Mouse (Mus musculus): Measurements from ENCODE around the gene Rps6kc1. TPM values are rescaled to one million over a fixed set of nuclear protein-coding genes. Genes with fewer than 3 reads are reported as not detected.
A peak's percentile ranks its signal among the peaks of the same experiment; 100 is the strongest.

Rps6kc1 gene
- polyA plus RNA-seq, 1 experiment from 2014 or later = 23.8 TPM

- Histone ChIP-seq H3K27me3 (replicated peaks; ENCODE audit: control insufficient read depth, insufficient read depth, low read length) (no peaks in the 10 kb centered on the region), H3K4me3 (ENCODE audit: low read depth, low read length) (no peak overlapping the region), H3K36me3 (ENCODE audit: control insufficient read depth, insufficient read depth, low read length) (no peaks in the 10 kb centered on the region), H3K9me3 (replicated peaks; ENCODE audit: control insufficient read depth, low read length) (no peaks in the 10 kb centered on the region), H3K27ac (ENCODE audit: low read depth, low read length) (no peak overlapping the region), H3K4me2 (ENCODE audit: low read length) (no peak overlapping the region), H3K9ac (ENCODE audit: low read length) (no peak overlapping the region), H3K4me1 (ENCODE audit: control insufficient read depth, insufficient read depth, low read length) (no peaks in the 10 kb centered on the region)
- DNase-seq (ENCODE audit: low spot score) (no peak), ATAC-seq (no peak)
- 91% methylated on average over 7 of the region's 7 CpGs for WGBS
Measured at GRCm38 (mm10) chr1:190834201-190834907, 77.2 kb downstream of the Rps6kc1 start.

- Histone ChIP-seq H3K4me3 (ENCODE audit: low read depth, low read length) (no peak overlapping the region), H3K4me1 (ENCODE audit: control insufficient read depth, insufficient read depth, low read length) (no peaks in the 10 kb centered on the region), H3K9me3 (replicated peaks; ENCODE audit: control insufficient read depth, low read length) (no peaks in the 10 kb centered on the region), H3K27me3 (replicated peaks; ENCODE audit: control insufficient read depth, insufficient read depth, low read length) (no peaks in the 10 kb centered on the region), H3K36me3 (ENCODE audit: control insufficient read depth, insufficient read depth, low read length) (no peaks in the 10 kb centered on the region), H3K27ac (ENCODE audit: low read depth, low read length) (no peak overlapping the region), H3K4me2 (ENCODE audit: low read length) (no peak overlapping the region), H3K9ac (ENCODE audit: low read length) (no peak overlapping the region)
- WGBS = 90% methylated on average over 8 of the region's 8 CpGs
- DNase-seq (ENCODE audit: low spot score) (no peak), ATAC-seq (no peak)
Measured at GRCm38 (mm10) chr1:190832965-190833630, 78.5 kb downstream of the Rps6kc1 start.

- Histone ChIP-seq H3K4me1 (ENCODE audit: control insufficient read depth, insufficient read depth, low read length) (no peaks in the 10 kb centered on the region), H3K9me3 (replicated peaks; ENCODE audit: control insufficient read depth, low read length) (no peaks in the 10 kb centered on the region), H3K9ac (ENCODE audit: low read length) (no peak overlapping the region), H3K27ac (ENCODE audit: low read depth, low read length) (no peak overlapping the region), H3K4me3 (ENCODE audit: low read depth, low read length) (no peak overlapping the region), H3K4me2 (ENCODE audit: low read length) (no peak overlapping the region), H3K27me3 (replicated peaks; ENCODE audit: control insufficient read depth, insufficient read depth, low read length) (no peaks in the 10 kb centered on the region), H3K36me3 (ENCODE audit: control insufficient read depth, insufficient read depth, low read length) (0 out of 2 replicates have a peak, but pooled peaks cover 8% of the 10 kb centered on the region)
- 54% methylated on average over 10 of the region's 10 CpGs for WGBS
- DNase-seq (ENCODE audit: low spot score) (peak; percentile 81), ATAC-seq (0 out of 2 replicates have a peak, but pooled peaks have one; percentile 48)
Measured at GRCm38 (mm10) chr1:190831839-190832497, 79.6 kb downstream of the Rps6kc1 start.

GRCm38 (mm10) chr1:190826486-190827034 is 85.0 kb downstream of the Rps6kc1 start:
- H3K4me1 ChIP-seq (ENCODE audit: control insufficient read depth, insufficient read depth, low read length) = no peaks in the 10 kb centered on the region

GRCm38 (mm10) chr1:190823745-190824144 is 87.8 kb downstream of the Rps6kc1 start:
- H3K27me3 ChIP-seq (replicated peaks; ENCODE audit: control insufficient read depth, insufficient read depth, low read length) = no peaks in the 10 kb centered on the region
- no peak overlapping the region for H3K27ac ChIP-seq (ENCODE audit: low read depth, low read length)
- 85% methylated on average over 4 of the region's 4 CpGs for WGBS
- H3K36me3 ChIP-seq (ENCODE audit: control insufficient read depth, insufficient read depth, low read length) = 0 out of 2 replicates have a peak, but pooled peaks cover 13% of the 10 kb centered on the region
- no peaks in the 10 kb centered on the region for H3K4me1 ChIP-seq (ENCODE audit: control insufficient read depth, insufficient read depth, low read length)
- no peak overlapping the region for H3K9ac ChIP-seq (ENCODE audit: low read length)
- DNase-seq (ENCODE audit: low spot score) (no peak), ATAC-seq (no peak)
- H3K9me3 ChIP-seq (replicated peaks; ENCODE audit: control insufficient read depth, low read length) = no peaks in the 10 kb centered on the region
- H3K4me3 ChIP-seq (ENCODE audit: low read depth, low read length) = no peak overlapping the region
- H3K4me2 ChIP-seq (ENCODE audit: low read length) = no peak overlapping the region

More at GRCm38 (mm10) chr1:190826486-190827034, 85.0 kb downstream of the Rps6kc1 start:
- Histone ChIP-seq H3K4me3 (ENCODE audit: low read depth, low read length) (no peak overlapping the region), H3K9ac (ENCODE audit: low read length) (no peak overlapping the region), H3K9me3 (replicated peaks; ENCODE audit: control insufficient read depth, low read length) (no peaks in the 10 kb centered on the region), H3K27me3 (replicated peaks; ENCODE audit: control insufficient read depth, insufficient read depth, low read length) (no peaks in the 10 kb centered on the region), H3K27ac (ENCODE audit: low read depth, low read length) (no peak overlapping the region), H3K36me3 (ENCODE audit: control insufficient read depth, insufficient read depth, low read length) (0 out of 2 replicates have a peak, but pooled peaks cover 8% of the 10 kb centered on the region), H3K4me2 (ENCODE audit: low read length) (no peak overlapping the region)
- DNase-seq (ENCODE audit: low spot score) (no peak), ATAC-seq (no peak)
- WGBS = 92% methylated on average over 9 of the region's 9 CpGs

- Histone ChIP-seq H3K27ac (ENCODE audit: low read depth, low read length) (no peak overlapping the region), H3K9me3 (replicated peaks; ENCODE audit: control insufficient read depth, low read length) (no peaks in the 10 kb centered on the region), H3K4me2 (ENCODE audit: low read length) (no peak overlapping the region), H3K4me3 (ENCODE audit: low read depth, low read length) (no peak overlapping the region), H3K9ac (ENCODE audit: low read length) (no peak overlapping the region), H3K27me3 (replicated peaks; ENCODE audit: control insufficient read depth, insufficient read depth, low read length) (no peaks in the 10 kb centered on the region), H3K4me1 (ENCODE audit: control insufficient read depth, insufficient read depth, low read length) (no peaks in the 10 kb centered on the region), H3K36me3 (ENCODE audit: control insufficient read depth, insufficient read depth, low read length) (0 out of 2 replicates have a peak, but pooled peaks cover 4% of the 10 kb centered on the region)
- ATAC-seq (no peak), DNase-seq (ENCODE audit: low spot score) (no peak)
- 69% methylated on average over 11 of the region's 11 CpGs for WGBS
Measured at GRCm38 (mm10) chr1:190816141-190816540, 95.4 kb downstream of the Rps6kc1 start.

- peaks cover 4% of the 10 kb centered on the region; the same call in 1 of the 2 replicates for H3K4me1 ChIP-seq (ENCODE audit: control insufficient read depth, insufficient read depth, low read length)
- ATAC-seq (no peak), DNase-seq (ENCODE audit: low spot score) (no peak)
- no peak overlapping the region for H3K9ac ChIP-seq (ENCODE audit: low read length)
- H3K27ac ChIP-seq (ENCODE audit: low read depth, low read length) = no peak overlapping the region
- peaks cover 2% of the 10 kb centered on the region; the same call in 1 of the 2 replicates for H3K36me3 ChIP-seq (ENCODE audit: control insufficient read depth, insufficient read depth, low read length)
- no peaks in the 10 kb centered on the region for H3K9me3 ChIP-seq (replicated peaks; ENCODE audit: control insufficient read depth, low read length)
- H3K4me2 ChIP-seq (ENCODE audit: low read length) = no peak overlapping the region
- 82% methylated on average over 6 of the region's 6 CpGs for WGBS
- H3K27me3 ChIP-seq (replicated peaks; ENCODE audit: control insufficient read depth, insufficient read depth, low read length) = no peaks in the 10 kb centered on the region
- H3K4me3 ChIP-seq (ENCODE audit: low read depth, low read length) = no peak overlapping the region
Measured at GRCm38 (mm10) chr1:190810408-190810807, 101.2 kb downstream of the Rps6kc1 start.

GRCm38 (mm10) chr1:190808766-190809221 is 102.8 kb downstream of the Rps6kc1 start:
- Histone ChIP-seq H3K9me3 (replicated peaks; ENCODE audit: control insufficient read depth, low read length) (no peaks in the 10 kb centered on the region), H3K4me1 (ENCODE audit: control insufficient read depth, insufficient read depth, low read length) (peaks cover 4% of the 10 kb centered on the region; the same call in 1 of the 2 replicates), H3K27me3 (replicated peaks; ENCODE audit: control insufficient read depth, insufficient read depth, low read length) (no peaks in the 10 kb centered on the region), H3K9ac (ENCODE audit: low read length) (peak overlapping the region; percentile 10; the same call in 1 of the 2 replicates), H3K27ac (ENCODE audit: low read depth, low read length) (no peak overlapping the region), H3K4me2 (ENCODE audit: low read length) (no peak overlapping the region), H3K36me3 (ENCODE audit: control insufficient read depth, insufficient read depth, low read length) (peaks cover 2% of the 10 kb centered on the region; the same call in 1 of the 2 replicates), H3K4me3 (ENCODE audit: low read depth, low read length) (no peak overlapping the region)
- ATAC-seq (peak; percentile 32; the same call in 1 of the 2 replicates), DNase-seq (ENCODE audit: low spot score) (peak; percentile 41)
- WGBS = 30% methylated on average over 19 of the region's 19 CpGs

All from forebrain, embryonic 14.5 days (tissue).